Mouse (Mus musculus): ENCODE data around the gene Vmn1r229. TPM values are rescaled to one million over a fixed set of nuclear protein-coding genes. Genes with fewer than 3 reads are reported as not detected.

Gene Vmn1r229
- 0.01 TPM in 1 of 2 replicates, not detected in the other for polyA plus RNA-seq (2015; fragmentation: Nextera tagmentation; extraction: Ambion mirVana)

DNA sequence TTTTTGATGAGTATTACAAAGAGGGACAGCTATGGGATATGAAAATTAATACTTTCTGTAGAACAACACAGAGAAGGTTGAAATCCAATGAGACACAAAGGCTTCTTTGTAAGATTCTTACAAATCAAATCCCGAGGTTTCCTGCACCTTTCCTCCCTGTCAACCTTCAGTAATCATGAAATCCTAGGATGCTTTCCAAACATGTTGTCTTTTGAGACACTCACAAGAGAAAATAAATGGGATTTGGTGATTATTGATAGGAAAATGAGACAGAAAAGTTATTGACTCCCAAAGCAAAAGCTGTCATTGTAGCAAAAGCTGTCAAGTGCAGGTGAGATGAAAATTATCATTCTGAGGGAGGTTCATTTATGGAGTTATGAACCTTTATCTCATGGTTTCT lies at the start of gene Vmn1r229:
TSS of gene Vmn1r229 (plus strand) at position 301 of the 400 bp plus-strand sequence.
- ATAC-seq (ENCODE audit: low FRiP score, low TSS enrichment): no peak
- no peak within 1 kb of the TSS for H3K9ac ChIP-seq (replicated peaks; ENCODE audit: low read length)
- no peak within 1 kb of the TSS for H3K27ac ChIP-seq (ENCODE audit: low read length)
- WGBS: 59% methylated on average over 1 of the region's 1 CpGs
- no peak within 1 kb of the TSS for H3K4me2 ChIP-seq (replicated peaks; ENCODE audit: low read depth, low read length)
- H3K36me3 ChIP-seq (ENCODE audit: insufficient read depth, low read length): no peaks in the 10 kb centered on the region
- no peaks in the 10 kb centered on the region for H3K27me3 ChIP-seq (ENCODE audit: insufficient read depth, low read length)
- H3K9me3 ChIP-seq (ENCODE audit: low read length): 0 out of 2 replicates have a peak, but pooled peaks cover 2% of the 10 kb centered on the region
- no peaks in the 10 kb centered on the region for H3K4me1 ChIP-seq (ENCODE audit: insufficient read depth, low read length)
- H3K4me3 ChIP-seq (ENCODE audit: low read length): no peak within 1 kb of the TSS

GRCm38 (mm10) chr17:20786057-20786456 lies 25.3 kb upstream of the Vmn1r229 start, which contains the start of gene Vmn1r228:
TSS of gene Vmn1r228 (minus strand) at chr17:20786157.
- Histone ChIP-seq H3K4me2 (replicated peaks; ENCODE audit: low read depth, low read length) (no peak within 1 kb of the TSS), H3K27me3 (ENCODE audit: insufficient read depth, low read length) (no peaks in the 10 kb centered on the region), H3K9me3 (ENCODE audit: low read length) (peaks cover 8% of the 10 kb centered on the region; the same call in 1 of the 2 replicates), H3K4me1 (ENCODE audit: insufficient read depth, low read length) (no peaks in the 10 kb centered on the region), H3K36me3 (ENCODE audit: insufficient read depth, low read length) (no peaks in the 10 kb centered on the region), H3K4me3 (ENCODE audit: low read length) (no peak within 1 kb of the TSS), H3K9ac (replicated peaks; ENCODE audit: low read length) (no peak within 1 kb of the TSS), H3K27ac (ENCODE audit: low read length) (no peak within 1 kb of the TSS)
- ATAC-seq (ENCODE audit: low FRiP score, low TSS enrichment): no peak

- Histone ChIP-seq H3K9ac (replicated peaks; ENCODE audit: low read length) (no peak within 1 kb of the TSS), H3K36me3 (ENCODE audit: insufficient read depth, low read length) (no peaks in the 10 kb centered on the region), H3K4me3 (ENCODE audit: low read length) (no peak within 1 kb of the TSS), H3K4me2 (replicated peaks; ENCODE audit: low read depth, low read length) (no peak within 1 kb of the TSS), H3K9me3 (ENCODE audit: low read length) (no peaks in the 10 kb centered on the region), H3K27ac (ENCODE audit: low read length) (no peak within 1 kb of the TSS), H3K27me3 (ENCODE audit: insufficient read depth, low read length) (no peaks in the 10 kb centered on the region), H3K4me1 (ENCODE audit: insufficient read depth, low read length) (no peaks in the 10 kb centered on the region)
- 15% methylated on average over 1 of the region's 1 CpGs for WGBS
- ATAC-seq (ENCODE audit: low FRiP score, low TSS enrichment): no peak
Measured at GRCm38 (mm10) chr17:20840144-20840543, 28.8 kb downstream of the Vmn1r229 start, which contains the start of gene Vmn1r230. TSS of gene Vmn1r230 (plus strand) at chr17:20840444.

Other genes with a start within 250 kb of the Vmn1r229 start
- not detected in 2 replicates for gene Vmn2r109, start 246.8 kb upstream of the Vmn1r229 start, polyA plus RNA-seq (2015; fragmentation: Nextera tagmentation; extraction: Ambion mirVana)
- gene Vmn2r110, start 215.1 kb upstream of the Vmn1r229 start, polyA plus RNA-seq (2015; fragmentation: Nextera tagmentation; extraction: Ambion mirVana): 0.03 TPM in 1 of 2 replicates, not detected in the other
- gene Fpr-rs3, start 186.7 kb upstream of the Vmn1r229 start, polyA plus RNA-seq (2015; fragmentation: Nextera tagmentation; extraction: Ambion mirVana): not detected in 2 replicates
- not detected in 2 replicates for gene Vmn1r226, start 128.7 kb upstream of the Vmn1r229 start, polyA plus RNA-seq (2015; fragmentation: Nextera tagmentation; extraction: Ambion mirVana)
- not detected in 2 replicates for gene Vmn1r227, start 81.7 kb upstream of the Vmn1r229 start, polyA plus RNA-seq (2015; fragmentation: Nextera tagmentation; extraction: Ambion mirVana)
- not detected in 2 replicates for gene Vmn1r228, start 25.4 kb upstream of the Vmn1r229 start, polyA plus RNA-seq (2015; fragmentation: Nextera tagmentation; extraction: Ambion mirVana)
- not detected in 2 replicates for gene Vmn1r230, start 28.9 kb downstream of the Vmn1r229 start, polyA plus RNA-seq (2015; fragmentation: Nextera tagmentation; extraction: Ambion mirVana)
- gene Vmn1r231, start 93.5 kb downstream of the Vmn1r229 start, polyA plus RNA-seq (2015; fragmentation: Nextera tagmentation; extraction: Ambion mirVana): not detected in 2 replicates
- gene Vmn1r232, start 108.2 kb downstream of the Vmn1r229 start, polyA plus RNA-seq (2015; fragmentation: Nextera tagmentation; extraction: Ambion mirVana): not detected in 2 replicates
- gene Ppp2r1a, start 133.8 kb downstream of the Vmn1r229 start, polyA plus RNA-seq (2015; fragmentation: Nextera tagmentation; extraction: Ambion mirVana): 499 and 503 TPM in 2 replicates
- not detected in 2 replicates for gene Vmn1r233, start 184.9 kb downstream of the Vmn1r229 start, polyA plus RNA-seq (2015; fragmentation: Nextera tagmentation; extraction: Ambion mirVana)
- gene Zfp160, start 197.3 kb downstream of the Vmn1r229 start, polyA plus RNA-seq (2015; fragmentation: Nextera tagmentation; extraction: Ambion mirVana): 14.4 and 15.9 TPM in 2 replicates

All from kidney, embryonic 16.5 days (tissue).